Comparison of ENCODE assay signal across 11 mouse cellular contexts in genomic region chr11:85492666-85493065, GRCm38 (mm10).
DNase-seq lines count a peak whose midpoint lies in the region; ATAC-seq and TF ChIP-seq lines count a peak whose summit lies in the region.
"Had no signal": no experiment of that assay in that cellular context is flagged by ENCODE, and none has a peak within 500 bp of the region (broad histone marks: within the 10 kb centered on the region; RNA-seq: fewer than 3 reads in every experiment).

No protein-coding gene starts in this region.

- no peak overlapping the region for H3K27ac ChIP-seq in forebrain, postnatal 0 days (ENCODE audit: low read depth, low read length)
- no peak overlapping the region for H3K27ac ChIP-seq in forebrain, embryonic 16.5 days (ENCODE audit: low read length)
- peak overlapping the region; percentile 78 for H3K27ac ChIP-seq in kidney, embryonic 16.5 days (ENCODE audit: low read length)
- no peak overlapping the region for H3K27ac ChIP-seq in intestine, postnatal 0 days (ENCODE audit: low read depth, low read length)
- H3K27ac ChIP-seq: hindbrain, embryonic 13.5 days had no signal

- no peak for TF ChIP-seq CTCF in forebrain, postnatal 0 days (IDR thresholded peaks at IDR 0.05; ENCODE audit: low read depth)
- no peak for TF ChIP-seq CTCF in intestine, postnatal 0 days (IDR thresholded peaks at IDR 0.05; ENCODE audit: low read depth)

- H3K9ac ChIP-seq in forebrain, postnatal 0 days: no peak overlapping the region
- no peak overlapping the region for H3K9ac ChIP-seq in forebrain, embryonic 16.5 days (replicated peaks; ENCODE audit: low read depth, low read length)
- no peak overlapping the region for H3K9ac ChIP-seq in kidney, embryonic 16.5 days (replicated peaks; ENCODE audit: low read length)
- H3K9ac ChIP-seq in intestine, postnatal 0 days (ENCODE audit: low read depth, low read length): no peak overlapping the region
- H3K9ac ChIP-seq: hindbrain, embryonic 13.5 days had no signal

- no peak for ATAC-seq in forebrain, postnatal 0 days
- ATAC-seq in forebrain, embryonic 16.5 days: no peak
- no peak for ATAC-seq in kidney, embryonic 16.5 days (ENCODE audit: low FRiP score, low TSS enrichment)
- no peak for ATAC-seq in intestine, postnatal 0 days
- no peak for ATAC-seq in inflammation-experienced regulatory T-cells, adult 6 months

- H3K4me1 ChIP-seq in forebrain, postnatal 0 days (ENCODE audit: insufficient read depth): no peaks in the 10 kb centered on the region
- H3K4me1 ChIP-seq in forebrain, embryonic 16.5 days (replicated peaks; ENCODE audit: control insufficient read depth, insufficient read depth, low read length): peaks cover 5% of the 10 kb centered on the region
- peaks cover 11% of the 10 kb centered on the region; the same call in 1 of the 2 replicates for H3K4me1 ChIP-seq in kidney, embryonic 16.5 days (ENCODE audit: insufficient read depth, low read length)
- H3K4me1 ChIP-seq in intestine, postnatal 0 days (replicated peaks; ENCODE audit: control insufficient read depth, insufficient read depth, low read length): no peaks in the 10 kb centered on the region; the same call in 1 of the 2 replicates

- no peak overlapping the region for H3K4me3 ChIP-seq in forebrain, postnatal 0 days (ENCODE audit: low read depth, low read length)
- H3K4me3 ChIP-seq in forebrain, embryonic 16.5 days (replicated peaks; ENCODE audit: low read length): no peak overlapping the region
- no peak overlapping the region for H3K4me3 ChIP-seq in kidney, embryonic 16.5 days (ENCODE audit: low read length)
- no peak overlapping the region for H3K4me3 ChIP-seq in intestine, postnatal 0 days (ENCODE audit: low read depth, low read length)
- H3K4me3 ChIP-seq: erythroblast, embryonic 14.5 days; hindbrain, embryonic 13.5 days had no signal

- peak; percentile 14 for DNase-seq in forebrain, postnatal 0 days
- DNase-seq in kidney, adult 8-10 months: no peak
- peak; percentile 58 for DNase-seq in brain, adult 2 months (ENCODE audit: low read depth, low spot score)
- no peak for DNase-seq in adrenal gland, postnatal 14 days
- DNase-seq: cerebellum, postnatal 10 days had no signal

- 57% methylated on average over 3 of the region's 3 CpGs for WGBS in forebrain, postnatal 0 days
- WGBS in forebrain, embryonic 16.5 days: 61% methylated on average over 3 of the region's 3 CpGs
- 50% methylated on average over 3 of the region's 3 CpGs for WGBS in kidney, embryonic 16.5 days
- WGBS in intestine, postnatal 0 days: 48% methylated on average over 3 of the region's 3 CpGs

- no peak overlapping the region for H3K4me2 ChIP-seq in forebrain, postnatal 0 days (ENCODE audit: low read depth)
- H3K4me2 ChIP-seq in forebrain, embryonic 16.5 days (ENCODE audit: low read length): no peak overlapping the region
- H3K4me2 ChIP-seq in kidney, embryonic 16.5 days (replicated peaks; ENCODE audit: low read depth, low read length): no peak overlapping the region
- peak overlapping the region; percentile 10; the same call in 1 of the 2 replicates for H3K4me2 ChIP-seq in intestine, postnatal 0 days (replicated peaks; ENCODE audit: low read depth)
- H3K4me2 ChIP-seq: hindbrain, embryonic 13.5 days had no signal

- H3K36me3 ChIP-seq in forebrain, postnatal 0 days (ENCODE audit: insufficient read depth): no peaks in the 10 kb centered on the region
- no peaks in the 10 kb centered on the region for H3K36me3 ChIP-seq in forebrain, embryonic 16.5 days (ENCODE audit: control insufficient read depth, insufficient read depth)
- H3K36me3 ChIP-seq in kidney, embryonic 16.5 days (ENCODE audit: insufficient read depth, low read length): no peaks in the 10 kb centered on the region
- H3K36me3 ChIP-seq in intestine, postnatal 0 days (ENCODE audit: control insufficient read depth, insufficient read depth): no peaks in the 10 kb centered on the region

- H3K9me3 ChIP-seq in forebrain, postnatal 0 days (ENCODE audit: low read length): no peaks in the 10 kb centered on the region
- H3K9me3 ChIP-seq in forebrain, embryonic 16.5 days (ENCODE audit: control insufficient read depth, low read length): no peaks in the 10 kb centered on the region
- H3K9me3 ChIP-seq in kidney, embryonic 16.5 days (ENCODE audit: low read length): no peaks in the 10 kb centered on the region
- no peaks in the 10 kb centered on the region for H3K9me3 ChIP-seq in intestine, postnatal 0 days (ENCODE audit: control insufficient read depth)
- H3K9me3 ChIP-seq: hindbrain, embryonic 13.5 days had no signal

- H3K27me3 ChIP-seq in forebrain, postnatal 0 days (ENCODE audit: insufficient read depth, low read length): no peaks in the 10 kb centered on the region
- 0 out of 2 replicates have a peak, but pooled peaks cover 5% of the 10 kb centered on the region for H3K27me3 ChIP-seq in forebrain, embryonic 16.5 days (replicated peaks; ENCODE audit: control insufficient read depth, insufficient read depth, low read length)
- no peaks in the 10 kb centered on the region for H3K27me3 ChIP-seq in kidney, embryonic 16.5 days (ENCODE audit: insufficient read depth, low read length)
- no peaks in the 10 kb centered on the region for H3K27me3 ChIP-seq in intestine, postnatal 0 days (replicated peaks; ENCODE audit: control insufficient read depth, insufficient read depth, low read length)
- H3K27me3 ChIP-seq: hindbrain, embryonic 13.5 days had no signal

Comparison
In these comparisons a context has a peak if more than half of its experiments do, and no peak if none do; other contexts are left out.
1. DNase-seq: peak in forebrain, postnatal 0 days (single experiment) and brain, adult 2 months (single experiment); none in kidney, adult 8-10 months (0 of 2) and adrenal gland, postnatal 14 days (single experiment).